Mouse (Mus musculus): ENCODE results near the gene Trappc12.

- TF ChIP-seq GATA1 (IDR thresholded peaks at IDR 0.05; ENCODE audit: borderline replicate concordance, low read length) (no peak), FLI1 (IDR thresholded peaks at IDR 0.05; ENCODE audit: low read length) (no peak)
These were observed 35.2 kb downstream of the Trappc12 start for GRCm38 (mm10) chr12:28714822-28715632.
